Mouse (Mus musculus): ENCODE measurements around the gene Tmem102. TPM values are rescaled to one million over a fixed set of nuclear protein-coding genes. Genes with fewer than 3 reads are reported as not detected.

The Tmem102 gene
- polyA plus RNA-seq, 1 experiment: 0.32 TPM

GRCm38 (mm10) chr11:69757303-69758089 lies 47.9 kb downstream of the Tmem102 start:
- H3K4me3 ChIP-seq (ENCODE audit: insufficient read depth, poor library complexity, severe bottlenecking): peak overlapping the region; percentile 53
- peaks cover 57% of the 10 kb centered on the region for H3K79me3 ChIP-seq (ENCODE audit: low read depth)
- no peaks in the 10 kb centered on the region for H3K27me3 ChIP-seq (ENCODE audit: control insufficient read depth, insufficient read depth, insufficient read length)
- H3ac ChIP-seq (ENCODE audit: control insufficient read depth, insufficient read length, low read depth): peak overlapping the region; percentile 91
- H3K79me2 ChIP-seq (ENCODE audit: control insufficient read depth, insufficient read depth): peaks cover 58% of the 10 kb centered on the region
- peaks cover 30% of the 10 kb centered on the region for H3K36me3 ChIP-seq (ENCODE audit: control insufficient read depth, insufficient read depth)
- TF ChIP-seq MYOG (IDR thresholded peaks at IDR 0.05; ENCODE audit: control insufficient read depth, extremely low read depth, insufficient read length): no peak
- no peak for TF ChIP-seq MYOD1 (IDR thresholded peaks at IDR 0.05; ENCODE audit: control insufficient read depth, insufficient read length, low read depth)
- TF ChIP-seq MAX (IDR thresholded peaks at IDR 0.05): no peak
- no peak for TF ChIP-seq CTCF (IDR thresholded peaks at IDR 0.05; ENCODE audit: control insufficient read depth, insufficient read depth, insufficient read length)
- TF ChIP-seq USF1 (IDR thresholded peaks at IDR 0.05; ENCODE audit: low read depth): no peak
- no peak for TF ChIP-seq FOSL1 (IDR thresholded peaks at IDR 0.05; ENCODE audit: insufficient read depth, low read length, poor library complexity, severe bottlenecking)
- no peak for TF ChIP-seq CEBPB (IDR thresholded peaks at IDR 0.05; ENCODE audit: low read depth)

- TF ChIP-seq USF1 (IDR thresholded peaks at IDR 0.05; ENCODE audit: low read depth) (no peak), MYOG (IDR thresholded peaks at IDR 0.05; ENCODE audit: control insufficient read depth, extremely low read depth, insufficient read length) (no peak), CTCF (IDR thresholded peaks at IDR 0.05; ENCODE audit: control insufficient read depth, insufficient read depth, insufficient read length) (peak; percentile 25), FOSL1 (IDR thresholded peaks at IDR 0.05; ENCODE audit: insufficient read depth, low read length, poor library complexity, severe bottlenecking) (no peak), MAX (IDR thresholded peaks at IDR 0.05) (peak; percentile 29), MYOD1 (IDR thresholded peaks at IDR 0.05; ENCODE audit: control insufficient read depth, insufficient read length, low read depth) (no peak), CEBPB (IDR thresholded peaks at IDR 0.05; ENCODE audit: low read depth) (no peak)
- H3K79me2 ChIP-seq (ENCODE audit: control insufficient read depth, insufficient read depth): peaks cover 85% of the 10 kb centered on the region
These were observed 50.7 kb downstream of the Tmem102 start for GRCm38 (mm10) chr11:69754701-69755100.

GRCm38 (mm10) chr11:69754233-69754632 lies 51.2 kb downstream of the Tmem102 start:
- no peak overlapping the region for H3K4me3 ChIP-seq (ENCODE audit: insufficient read depth, poor library complexity, severe bottlenecking)
- no peak overlapping the region for H3ac ChIP-seq (ENCODE audit: control insufficient read depth, insufficient read length, low read depth)
- H3K79me3 ChIP-seq (ENCODE audit: low read depth): peaks cover 89% of the 10 kb centered on the region
- peaks cover 90% of the 10 kb centered on the region for H3K79me2 ChIP-seq (ENCODE audit: control insufficient read depth, insufficient read depth)
- peaks cover 46% of the 10 kb centered on the region for H3K36me3 ChIP-seq (ENCODE audit: control insufficient read depth, insufficient read depth)
- no peaks in the 10 kb centered on the region for H3K27me3 ChIP-seq (ENCODE audit: control insufficient read depth, insufficient read depth, insufficient read length)
- TF ChIP-seq MAX (IDR thresholded peaks at IDR 0.05) (no peak), CEBPB (IDR thresholded peaks at IDR 0.05; ENCODE audit: low read depth) (no peak), MYOD1 (IDR thresholded peaks at IDR 0.05; ENCODE audit: control insufficient read depth, insufficient read length, low read depth) (no peak), MYOG (IDR thresholded peaks at IDR 0.05; ENCODE audit: control insufficient read depth, extremely low read depth, insufficient read length) (no peak), USF1 (IDR thresholded peaks at IDR 0.05; ENCODE audit: low read depth) (no peak), CTCF (IDR thresholded peaks at IDR 0.05; ENCODE audit: control insufficient read depth, insufficient read depth, insufficient read length) (no peak), FOSL1 (IDR thresholded peaks at IDR 0.05; ENCODE audit: insufficient read depth, low read length, poor library complexity, severe bottlenecking) (no peak)

More at GRCm38 (mm10) chr11:69754701-69755100, 50.7 kb downstream of the Tmem102 start:
- no peak overlapping the region for H3K4me3 ChIP-seq (ENCODE audit: insufficient read depth, poor library complexity, severe bottlenecking)
- H3K27me3 ChIP-seq (ENCODE audit: control insufficient read depth, insufficient read depth, insufficient read length): no peaks in the 10 kb centered on the region
- H3K36me3 ChIP-seq (ENCODE audit: control insufficient read depth, insufficient read depth): peaks cover 45% of the 10 kb centered on the region
- peaks cover 84% of the 10 kb centered on the region for H3K79me3 ChIP-seq (ENCODE audit: low read depth)
- H3ac ChIP-seq (ENCODE audit: control insufficient read depth, insufficient read length, low read depth): no peak overlapping the region

Other genes starting within 250 kb of the Tmem102 start
- gene Efnb3, start 245.4 kb downstream of the Tmem102 start, polyA plus RNA-seq (2012; fragmentation: generic; extraction: Trizol): 0.61 TPM
- 21.9 TPM for gene Wrap53, start 225.4 kb downstream of the Tmem102 start, polyA plus RNA-seq (2012; fragmentation: generic; extraction: Trizol)
- 226 TPM for gene Trp53, start 225.3 kb downstream of the Tmem102 start, polyA plus RNA-seq (2012; fragmentation: generic; extraction: Trizol)
- 0.20 TPM for gene Atp1b2, start 199.7 kb downstream of the Tmem102 start, polyA plus RNA-seq (2012; fragmentation: generic; extraction: Trizol)
- 0.18 TPM for gene Shbg, start 187.7 kb downstream of the Tmem102 start, polyA plus RNA-seq (2012; fragmentation: generic; extraction: Trizol)
- 3.8 TPM for gene Sat2, start 183.6 kb downstream of the Tmem102 start, polyA plus RNA-seq (2012; fragmentation: generic; extraction: Trizol)
- gene Fxr2, start 172.6 kb downstream of the Tmem102 start, polyA plus RNA-seq (2012; fragmentation: generic; extraction: Trizol): 96.0 TPM
- 0.08 TPM for gene Sox15, start 150.3 kb downstream of the Tmem102 start, polyA plus RNA-seq (2012; fragmentation: generic; extraction: Trizol)
- 95.8 TPM for gene Mpdu1, start 143.0 kb downstream of the Tmem102 start, polyA plus RNA-seq (2012; fragmentation: generic; extraction: Trizol)
- 1.5 TPM for gene Cd68, start 139.5 kb downstream of the Tmem102 start, polyA plus RNA-seq (2012; fragmentation: generic; extraction: Trizol)
- gene Eif4a1, start 133.2 kb downstream of the Tmem102 start, polyA plus RNA-seq (2012; fragmentation: generic; extraction: Trizol): 1,304 TPM
- 89.0 TPM for gene Senp3, start 123.5 kb downstream of the Tmem102 start, polyA plus RNA-seq (2012; fragmentation: generic; extraction: Trizol)
- 0.28 TPM for gene Tnfsf13, start 119.8 kb downstream of the Tmem102 start, polyA plus RNA-seq (2012; fragmentation: generic; extraction: Trizol)
- 6.4 TPM for gene Tnfsf12, start 109.8 kb downstream of the Tmem102 start, polyA plus RNA-seq (2012; fragmentation: generic; extraction: Trizol)
- 1.5 TPM for gene Tnfsfm13, start 109.5 kb downstream of the Tmem102 start, polyA plus RNA-seq (2012; fragmentation: generic; extraction: Trizol)
- gene Polr2a, start 47.0 kb downstream of the Tmem102 start, polyA plus RNA-seq (2012; fragmentation: generic; extraction: Trizol): 84.2 TPM
- gene Slc35g3, start 43.7 kb downstream of the Tmem102 start, polyA plus RNA-seq (2012; fragmentation: generic; extraction: Trizol): 0.08 TPM
- gene Zbtb4, start 39.7 kb downstream of the Tmem102 start, polyA plus RNA-seq (2012; fragmentation: generic; extraction: Trizol): 3.0 TPM
- 37.7 TPM for gene Chrnb1, start 9.7 kb downstream of the Tmem102 start, polyA plus RNA-seq (2012; fragmentation: generic; extraction: Trizol)
- 4.2 TPM for gene Fgf11, start 3.8 kb downstream of the Tmem102 start, polyA plus RNA-seq (2012; fragmentation: generic; extraction: Trizol)
- not detected for gene Gm39566, start 9.7 kb upstream of the Tmem102 start, polyA plus RNA-seq (2012; fragmentation: generic; extraction: Trizol)
- gene Spem2, start 12.8 kb upstream of the Tmem102 start, polyA plus RNA-seq (2012; fragmentation: generic; extraction: Trizol): not detected
- not detected for gene Spem1, start 16.6 kb upstream of the Tmem102 start, polyA plus RNA-seq (2012; fragmentation: generic; extraction: Trizol)
- 10.7 TPM for gene Nlgn2, start 32.2 kb upstream of the Tmem102 start, polyA plus RNA-seq (2012; fragmentation: generic; extraction: Trizol)
- 260 TPM for gene Tmem256, start 32.9 kb upstream of the Tmem102 start, polyA plus RNA-seq (2012; fragmentation: generic; extraction: Trizol)
- 82.7 TPM for gene Plscr3, start 40.8 kb upstream of the Tmem102 start, polyA plus RNA-seq (2012; fragmentation: generic; extraction: Trizol)
- gene Tnk1, start 53.1 kb upstream of the Tmem102 start, polyA plus RNA-seq (2012; fragmentation: generic; extraction: Trizol): not detected
- gene Tmem95, start 72.4 kb upstream of the Tmem102 start, polyA plus RNA-seq (2012; fragmentation: generic; extraction: Trizol): not detected
- gene Kctd11, start 75.8 kb upstream of the Tmem102 start, polyA plus RNA-seq (2012; fragmentation: generic; extraction: Trizol): 17.2 TPM
- 0.21 TPM for gene Acap1, start 89.9 kb upstream of the Tmem102 start, polyA plus RNA-seq (2012; fragmentation: generic; extraction: Trizol)
- 2.4 TPM for gene 2810408A11Rik, start 95.4 kb upstream of the Tmem102 start, polyA plus RNA-seq (2012; fragmentation: generic; extraction: Trizol)
- 38.4 TPM for gene Neurl4, start 95.4 kb upstream of the Tmem102 start, polyA plus RNA-seq (2012; fragmentation: generic; extraction: Trizol)
- 37.3 TPM for gene Gps2, start 108.3 kb upstream of the Tmem102 start, polyA plus RNA-seq (2012; fragmentation: generic; extraction: Trizol)
- 2,142 TPM for gene Eif5a, start 116.3 kb upstream of the Tmem102 start, polyA plus RNA-seq (2012; fragmentation: generic; extraction: Trizol)
- 0.02 TPM for gene Ybx2, start 130.2 kb upstream of the Tmem102 start, polyA plus RNA-seq (2012; fragmentation: generic; extraction: Trizol)
- 0.53 TPM for gene Slc2a4, start 142.6 kb upstream of the Tmem102 start, polyA plus RNA-seq (2012; fragmentation: generic; extraction: Trizol)
- gene Cldn7, start 159.2 kb upstream of the Tmem102 start, polyA plus RNA-seq (2012; fragmentation: generic; extraction: Trizol): 0.06 TPM
- gene Ctdnep1, start 175.5 kb upstream of the Tmem102 start, polyA plus RNA-seq (2012; fragmentation: generic; extraction: Trizol): 141 TPM
- gene Elp5, start 176.9 kb upstream of the Tmem102 start, polyA plus RNA-seq (2012; fragmentation: generic; extraction: Trizol): 111 TPM
- gene Gabarap, start 185.5 kb upstream of the Tmem102 start, polyA plus RNA-seq (2012; fragmentation: generic; extraction: Trizol): 362 TPM
- 93.4 TPM for gene Phf23, start 190.2 kb upstream of the Tmem102 start, polyA plus RNA-seq (2012; fragmentation: generic; extraction: Trizol)
- gene Dvl2, start 195.0 kb upstream of the Tmem102 start, polyA plus RNA-seq (2012; fragmentation: generic; extraction: Trizol): 36.4 TPM
- 87.8 TPM for gene Acadvl, start 209.8 kb upstream of the Tmem102 start, polyA plus RNA-seq (2012; fragmentation: generic; extraction: Trizol)
- 25.3 TPM for gene Dlg4, start 211.3 kb upstream of the Tmem102 start, polyA plus RNA-seq (2012; fragmentation: generic; extraction: Trizol)
- gene Asgr1, start 248.5 kb upstream of the Tmem102 start, polyA plus RNA-seq (2012; fragmentation: generic; extraction: Trizol): 4.0 TPM

Data from C2C12 (cell line).